Mouse (Mus musculus): ENCODE results near the gene Brd1. TPM values are rescaled to one million over a fixed set of nuclear protein-coding genes. Genes with fewer than 3 reads are reported as not detected.

Brd1 gene
- polyA plus RNA-seq, 1 experiment = 26.1 TPM

DNA sequence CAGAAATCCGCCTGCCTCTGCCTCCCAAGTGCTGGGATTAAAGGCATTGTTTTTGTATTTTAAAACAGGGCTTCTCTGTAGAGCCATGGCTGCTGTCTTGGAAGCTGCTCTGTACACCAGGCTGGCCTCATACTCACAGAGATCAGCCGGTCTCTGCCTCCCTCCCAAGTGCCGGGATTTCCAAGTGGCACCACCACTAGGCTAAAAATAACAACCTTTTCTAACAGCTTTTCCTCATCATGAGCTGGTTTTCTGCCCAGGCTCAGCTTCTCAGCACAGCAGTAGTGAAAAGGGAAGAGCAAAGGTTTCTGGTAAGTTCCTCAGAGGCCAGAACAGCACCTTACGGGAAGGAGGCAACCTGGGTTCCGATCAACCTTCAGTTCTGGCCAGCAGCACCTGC is 56.5 kb downstream of the Brd1 start:
- peaks cover 24% of the 10 kb centered on the region for H3K4me1 ChIP-seq (ENCODE audit: control insufficient read depth, insufficient read depth, low read length)
- 30% methylated on average over 5 of the region's 5 CpGs for WGBS
- DNase-seq = peak; percentile 50 to 77
- no peak overlapping the region for H3K4me3 ChIP-seq (replicated peaks; ENCODE audit: insufficient read depth, low read depth, low read length)
- no peaks in the 10 kb centered on the region for H3K27me3 ChIP-seq (ENCODE audit: control insufficient read depth, insufficient read depth, low read length)
- TF ChIP-seq POLR2A (IDR thresholded peaks at IDR 0.05; ENCODE audit: borderline replicate concordance, insufficient read depth, low read length) (no peak), CTCF (IDR thresholded peaks at IDR 0.05; ENCODE audit: borderline replicate concordance, insufficient read depth, low read depth, low read length) (no peak)
- no peak overlapping the region for H3K27ac ChIP-seq (ENCODE audit: insufficient read depth, low read length)

DNA sequence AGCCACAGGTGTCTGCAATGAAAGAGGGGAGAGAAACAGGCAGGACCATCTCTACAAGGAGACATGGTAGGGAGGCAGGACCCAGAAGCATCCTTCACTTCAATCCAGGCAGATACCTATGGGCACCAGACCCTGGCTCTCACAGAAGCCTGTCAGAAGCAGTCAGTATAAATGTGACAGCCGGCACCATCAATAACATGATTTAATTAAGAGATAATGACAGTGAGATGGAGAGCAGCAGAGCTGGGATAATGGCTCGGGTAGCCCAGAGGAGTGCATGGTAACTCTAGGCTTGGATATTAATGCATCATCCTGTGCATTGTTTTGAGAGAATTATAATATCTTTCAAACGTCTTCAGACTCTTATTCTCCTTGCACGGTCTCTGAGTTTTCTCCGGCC is 58.0 kb downstream of the Brd1 start:
- Histone ChIP-seq H3K4me3 (replicated peaks; ENCODE audit: insufficient read depth, low read depth, low read length) (no peak overlapping the region), H3K27me3 (ENCODE audit: control insufficient read depth, insufficient read depth, low read length) (no peaks in the 10 kb centered on the region), H3K27ac (ENCODE audit: insufficient read depth, low read length) (no peak overlapping the region), H3K4me1 (ENCODE audit: control insufficient read depth, insufficient read depth, low read length) (peaks cover 22% of the 10 kb centered on the region)
- 89% methylated on average over 5 of the region's 5 CpGs for WGBS
- DNase-seq = no peak
- TF ChIP-seq POLR2A (IDR thresholded peaks at IDR 0.05; ENCODE audit: borderline replicate concordance, insufficient read depth, low read length) (no peak), CTCF (IDR thresholded peaks at IDR 0.05; ENCODE audit: borderline replicate concordance, insufficient read depth, low read depth, low read length) (no peak)

DNA sequence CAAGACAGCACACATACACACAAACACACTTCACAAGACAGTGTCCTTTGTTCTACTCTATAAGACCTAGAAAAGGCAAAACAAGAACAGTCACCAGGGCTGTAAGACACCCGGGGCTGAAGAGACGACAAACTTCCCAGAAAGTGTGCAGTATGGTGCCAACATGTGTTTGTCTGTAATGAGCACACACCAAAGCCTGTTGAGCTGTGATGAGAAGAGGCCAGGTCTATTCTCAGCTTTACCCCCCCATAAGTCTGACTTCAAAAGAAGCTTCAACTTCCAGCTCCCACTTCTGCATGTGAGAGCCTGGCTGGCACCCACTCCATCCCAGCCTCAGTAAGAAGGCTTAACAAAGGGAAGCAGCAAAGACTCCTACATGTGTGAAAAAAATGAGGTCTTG is 65.3 kb downstream of the Brd1 start:
- DNase-seq = no peak
- no peak overlapping the region for H3K27ac ChIP-seq (ENCODE audit: insufficient read depth, low read length)
- 86% methylated on average over 2 of the region's 2 CpGs for WGBS
- no peak overlapping the region for H3K4me3 ChIP-seq (replicated peaks; ENCODE audit: insufficient read depth, low read depth, low read length)
- TF ChIP-seq POLR2A (IDR thresholded peaks at IDR 0.05; ENCODE audit: borderline replicate concordance, insufficient read depth, low read length) (no peak), CTCF (IDR thresholded peaks at IDR 0.05; ENCODE audit: borderline replicate concordance, insufficient read depth, low read depth, low read length) (no peak)
- 0 out of 2 replicates have a peak, but pooled peaks cover 5% of the 10 kb centered on the region for H3K4me1 ChIP-seq (ENCODE audit: control insufficient read depth, insufficient read depth, low read length)
- H3K27me3 ChIP-seq (ENCODE audit: control insufficient read depth, insufficient read depth, low read length) = no peaks in the 10 kb centered on the region

DNA sequence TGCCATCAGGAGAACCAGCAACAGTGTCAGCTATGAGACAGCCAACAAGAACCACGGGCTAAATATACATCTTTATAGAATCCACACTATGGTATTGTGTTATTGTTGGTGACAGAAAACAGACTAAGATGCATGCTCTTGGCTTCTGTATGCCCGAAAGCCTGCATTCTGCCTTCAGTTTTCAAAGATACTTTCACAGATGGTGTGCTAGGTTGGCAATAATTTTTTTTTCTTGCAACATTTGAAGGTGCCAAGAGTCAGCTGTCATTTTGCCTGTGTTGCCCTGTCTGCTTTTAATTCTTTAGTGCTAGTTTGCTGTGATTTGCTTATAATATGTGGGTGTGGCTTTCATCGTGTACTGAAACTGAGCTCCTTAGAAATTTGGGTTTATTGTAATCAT is 66.4 kb downstream of the Brd1 start:
- Histone ChIP-seq H3K4me1 (ENCODE audit: control insufficient read depth, insufficient read depth, low read length) (peaks cover 9% of the 10 kb centered on the region), H3K27me3 (ENCODE audit: control insufficient read depth, insufficient read depth, low read length) (no peaks in the 10 kb centered on the region), H3K4me3 (replicated peaks; ENCODE audit: insufficient read depth, low read depth, low read length) (no peak overlapping the region), H3K27ac (ENCODE audit: insufficient read depth, low read length) (no peak overlapping the region)
- WGBS = 16% methylated on average over 3 of the region's 3 CpGs
- TF ChIP-seq POLR2A (IDR thresholded peaks at IDR 0.05; ENCODE audit: borderline replicate concordance, insufficient read depth, low read length) = no peak
- no peak for TF ChIP-seq CTCF (IDR thresholded peaks at IDR 0.05; ENCODE audit: borderline replicate concordance, insufficient read depth, low read depth, low read length)
- DNase-seq = peak in 1 of 2 experiments; percentile 49

GRCm38 (mm10) chr15:88665846-88666245 is 68.2 kb downstream of the Brd1 start:
- Histone ChIP-seq H3K4me3 (replicated peaks; ENCODE audit: insufficient read depth, low read depth, low read length) (no peak overlapping the region), H3K27ac (ENCODE audit: insufficient read depth, low read length) (no peak overlapping the region), H3K27me3 (ENCODE audit: control insufficient read depth, insufficient read depth, low read length) (no peaks in the 10 kb centered on the region), H3K4me1 (ENCODE audit: control insufficient read depth, insufficient read depth, low read length) (peaks cover 9% of the 10 kb centered on the region)
- no peak for DNase-seq
- TF ChIP-seq POLR2A (IDR thresholded peaks at IDR 0.05; ENCODE audit: borderline replicate concordance, insufficient read depth, low read length) (no peak), CTCF (IDR thresholded peaks at IDR 0.05; ENCODE audit: borderline replicate concordance, insufficient read depth, low read depth, low read length) (no peak)
- WGBS = 78% methylated on average over 4 of the region's 4 CpGs

- TF ChIP-seq POLR2A (IDR thresholded peaks at IDR 0.05; ENCODE audit: borderline replicate concordance, insufficient read depth, low read length) (no peak), CTCF (IDR thresholded peaks at IDR 0.05; ENCODE audit: borderline replicate concordance, insufficient read depth, low read depth, low read length) (no peak)
- H3K4me3 ChIP-seq (replicated peaks; ENCODE audit: insufficient read depth, low read depth, low read length) = no peak overlapping the region
- whole genome bisulfite sequencing = 17% methylated on average over 11 of the region's 11 CpGs
Measured at GRCm38 (mm10) chr15:88663041-88663440, 71.0 kb downstream of the Brd1 start.

GRCm38 (mm10) chr15:88662111-88662850 is 71.8 kb downstream of the Brd1 start:
- peak; percentile 48 to 78 for DNase-seq
- H3K4me1 ChIP-seq (ENCODE audit: control insufficient read depth, insufficient read depth, low read length) = peaks cover 6% of the 10 kb centered on the region
- H3K27ac ChIP-seq (ENCODE audit: insufficient read depth, low read length) = no peak overlapping the region
- 13% methylated on average over 22 of the region's 22 CpGs for WGBS
- TF ChIP-seq POLR2A (IDR thresholded peaks at IDR 0.05; ENCODE audit: borderline replicate concordance, insufficient read depth, low read length) (no peak), CTCF (IDR thresholded peaks at IDR 0.05; ENCODE audit: borderline replicate concordance, insufficient read depth, low read depth, low read length) (peak; percentile 75)
- H3K4me3 ChIP-seq (replicated peaks; ENCODE audit: insufficient read depth, low read depth, low read length) = peak overlapping the region; percentile 30
- H3K27me3 ChIP-seq (ENCODE audit: control insufficient read depth, insufficient read depth, low read length) = no peaks in the 10 kb centered on the region

More at GRCm38 (mm10) chr15:88663041-88663440, 71.0 kb downstream of the Brd1 start:
- Histone ChIP-seq H3K27ac (ENCODE audit: insufficient read depth, low read length) (no peak overlapping the region), H3K27me3 (ENCODE audit: control insufficient read depth, insufficient read depth, low read length) (no peaks in the 10 kb centered on the region), H3K4me1 (ENCODE audit: control insufficient read depth, insufficient read depth, low read length) (peaks cover 9% of the 10 kb centered on the region)
- DNase-seq = peak in 1 of 2 experiments; percentile 30

- H3K4me1 ChIP-seq (ENCODE audit: control insufficient read depth, insufficient read depth, low read length) = peaks cover 4% of the 10 kb centered on the region
- H3K27ac ChIP-seq (ENCODE audit: insufficient read depth, low read length) = no peak overlapping the region
- H3K27me3 ChIP-seq (ENCODE audit: control insufficient read depth, insufficient read depth, low read length) = no peaks in the 10 kb centered on the region
- H3K4me3 ChIP-seq (replicated peaks; ENCODE audit: insufficient read depth, low read depth, low read length) = no peak overlapping the region
- 53% methylated on average over 3 of the region's 3 CpGs for WGBS
- no peak for TF ChIP-seq POLR2A (IDR thresholded peaks at IDR 0.05; ENCODE audit: borderline replicate concordance, insufficient read depth, low read length)
- TF ChIP-seq CTCF (IDR thresholded peaks at IDR 0.05; ENCODE audit: borderline replicate concordance, insufficient read depth, low read depth, low read length) = no peak
- no peak for DNase-seq
Measured at GRCm38 (mm10) chr15:88661654-88662053, 72.4 kb downstream of the Brd1 start.

All from cerebellum, adult 2 months (tissue).